Mouse (Mus musculus): Measurements from ENCODE around the gene Mgat5.

The Mgat5 gene

DNA sequence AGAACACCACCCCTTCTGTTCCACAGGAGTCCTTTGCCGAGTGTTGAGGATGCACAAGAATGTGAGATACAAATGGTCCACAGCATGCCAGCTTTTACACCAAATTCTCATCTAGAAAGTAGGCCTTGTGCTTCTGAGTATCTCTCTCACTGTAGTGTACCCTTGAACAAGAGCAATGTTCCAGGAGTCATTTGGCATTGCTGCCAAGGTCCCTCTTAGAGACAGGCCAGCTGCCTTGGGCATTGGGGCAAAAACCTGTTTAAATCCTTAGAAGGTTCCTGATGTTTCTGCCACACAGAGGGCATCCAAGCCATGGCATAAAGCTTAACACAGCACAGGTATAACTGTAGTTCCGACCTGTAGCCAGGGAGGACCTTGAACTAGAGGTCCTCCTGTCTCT lies 189.9 kb downstream of the Mgat5 start:
- DNase-seq (ENCODE audit: low read depth): no peak

GRCm38 (mm10) chr1:127395724-127396123 lies 190.9 kb downstream of the Mgat5 start:
- DNase-seq (ENCODE audit: low read depth): no peak

- no peak for DNase-seq (ENCODE audit: low read depth)
Measured at GRCm38 (mm10) chr1:127396569-127397349, 191.9 kb downstream of the Mgat5 start.

DNA sequence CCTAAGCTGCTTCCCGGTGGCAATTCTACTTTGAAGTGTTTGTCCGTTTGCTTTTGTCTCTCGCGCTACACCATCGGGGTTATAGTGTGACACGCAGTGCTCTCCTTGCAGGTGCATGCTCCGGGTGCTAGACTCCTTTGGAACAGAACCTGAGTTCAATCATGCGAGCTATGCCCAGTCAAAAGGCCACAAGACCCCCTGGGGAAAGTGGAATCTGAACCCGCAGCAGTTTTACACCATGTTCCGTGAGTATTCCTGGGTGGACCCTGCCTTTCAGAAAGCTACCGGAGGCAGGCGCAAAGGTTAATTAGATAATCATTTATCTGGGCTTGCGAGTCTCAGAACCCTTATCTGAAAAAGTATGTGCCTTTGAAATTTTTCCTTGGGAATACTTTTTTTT lies 192.6 kb downstream of the Mgat5 start:
- DNase-seq (ENCODE audit: low read depth): no peak

DNA sequence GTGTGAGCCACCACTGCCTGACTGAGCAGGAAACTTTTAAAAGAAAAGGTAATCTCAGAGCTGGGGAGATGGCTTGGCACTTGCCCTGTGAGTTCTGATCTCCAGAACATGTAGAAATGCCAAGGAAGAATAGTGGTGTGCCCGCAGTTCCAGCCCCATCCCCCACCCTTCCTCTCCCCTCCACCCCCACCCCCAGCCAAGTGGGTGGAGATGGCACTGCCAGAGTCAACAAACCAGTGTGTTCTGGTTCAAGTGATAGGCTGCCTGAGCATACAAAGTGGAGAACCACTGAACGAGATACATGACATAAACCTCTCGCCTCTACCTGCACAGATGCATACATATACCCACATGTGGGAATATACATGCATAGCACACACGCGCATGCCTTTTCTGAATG lies 193.4 kb downstream of the Mgat5 start:
- DNase-seq (ENCODE audit: low read depth): no peak

DNA sequence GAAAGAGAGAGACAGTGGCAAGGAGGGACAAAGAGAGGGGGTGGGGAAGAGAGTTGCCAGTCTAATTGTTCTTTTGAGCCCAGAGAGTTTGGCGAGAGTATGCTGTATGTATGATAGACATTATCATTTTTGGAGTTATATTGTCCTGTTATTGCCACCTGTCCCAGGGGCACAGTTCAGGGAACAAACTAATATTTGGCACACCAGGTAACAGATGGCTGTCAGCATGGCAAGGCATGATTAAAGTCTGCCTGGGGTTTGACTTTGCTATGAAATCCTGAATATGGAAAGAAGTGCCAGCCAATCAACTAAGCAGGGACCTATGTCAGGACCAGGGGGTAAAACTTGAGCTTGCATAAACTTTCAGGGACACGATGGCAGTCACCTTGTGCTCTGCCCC lies 195.4 kb downstream of the Mgat5 start:
- DNase-seq (ENCODE audit: low read depth): no peak

DNA sequence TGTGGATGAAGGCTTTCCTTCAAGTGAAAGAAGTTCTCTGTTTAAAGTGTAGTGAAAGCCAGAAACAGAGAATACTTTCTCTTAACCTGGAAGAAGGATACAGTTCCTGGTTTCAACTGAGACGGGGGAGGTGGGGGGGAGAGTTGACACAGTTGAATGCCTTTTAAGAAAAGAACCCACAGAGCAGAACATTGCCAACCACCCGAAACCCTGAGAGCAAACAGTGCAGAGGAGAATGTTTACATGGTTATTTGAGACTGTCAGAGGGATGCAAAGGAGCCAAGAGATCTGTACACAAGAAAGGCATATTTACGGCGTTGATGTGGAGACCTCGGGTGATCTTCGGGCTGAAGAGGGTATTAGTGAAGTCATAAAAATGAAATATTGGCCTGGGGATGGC lies 195.9 kb downstream of the Mgat5 start:
- DNase-seq (ENCODE audit: low read depth): no peak

- no peak for DNase-seq (ENCODE audit: low read depth)
Measured at GRCm38 (mm10) chr1:127404655-127405054, 199.8 kb downstream of the Mgat5 start.

DNA sequence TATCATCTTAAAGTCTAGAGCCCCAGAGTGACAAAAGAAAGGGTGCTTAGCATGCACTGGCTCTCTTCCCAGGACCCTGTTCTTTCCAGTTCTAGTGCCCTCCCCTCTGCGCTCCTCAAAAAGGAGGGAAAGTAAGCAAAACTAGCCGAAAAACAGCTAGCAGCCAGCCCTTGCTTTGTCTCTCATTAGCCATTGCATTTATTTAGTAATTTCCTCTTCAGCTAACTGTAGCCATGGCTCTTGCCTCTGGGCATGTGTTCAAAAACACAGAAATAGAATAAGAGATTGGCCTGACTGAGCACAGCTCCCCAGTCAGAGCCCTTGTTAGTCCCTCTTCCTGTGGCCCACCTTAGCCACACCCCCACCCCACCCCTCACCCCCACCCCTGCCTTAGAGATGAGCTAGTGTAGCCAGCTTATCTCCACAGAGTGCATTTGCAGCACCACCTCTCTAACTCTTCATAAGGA lies 204.2 kb downstream of the Mgat5 start:
- no peak for DNase-seq (ENCODE audit: low read depth)

GRCm38 (mm10) chr1:127409512-127409911 lies 204.7 kb downstream of the Mgat5 start:
- DNase-seq (ENCODE audit: low read depth): peak; percentile 58

- no peak for DNase-seq (ENCODE audit: low read depth)
Measured at GRCm38 (mm10) chr1:127414500-127414899, 209.7 kb downstream of the Mgat5 start.

DNA sequence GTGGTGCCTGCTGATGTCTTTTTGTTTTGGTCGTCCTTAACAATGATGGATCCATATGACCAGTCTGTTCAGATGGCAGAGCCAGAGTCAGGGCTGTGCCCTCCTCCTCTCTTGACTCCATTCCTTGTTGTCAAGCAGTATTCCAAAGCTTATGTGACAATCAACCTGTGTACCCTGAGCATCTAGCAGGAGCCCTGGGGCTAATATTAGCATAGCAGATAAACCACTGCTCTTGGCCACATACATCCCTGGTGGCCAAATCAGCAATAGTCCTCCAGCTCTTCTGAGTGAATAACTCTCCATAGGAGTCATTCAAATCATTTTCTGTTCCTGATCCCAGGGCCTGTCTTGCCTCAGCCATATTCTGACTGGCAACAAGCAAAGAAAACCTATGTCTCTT lies 211.1 kb downstream of the Mgat5 start:
- DNase-seq (ENCODE audit: low read depth): no peak

- no peak for DNase-seq (ENCODE audit: low read depth)
Measured at GRCm38 (mm10) chr1:127416971-127417370, 212.2 kb downstream of the Mgat5 start.

DNA sequence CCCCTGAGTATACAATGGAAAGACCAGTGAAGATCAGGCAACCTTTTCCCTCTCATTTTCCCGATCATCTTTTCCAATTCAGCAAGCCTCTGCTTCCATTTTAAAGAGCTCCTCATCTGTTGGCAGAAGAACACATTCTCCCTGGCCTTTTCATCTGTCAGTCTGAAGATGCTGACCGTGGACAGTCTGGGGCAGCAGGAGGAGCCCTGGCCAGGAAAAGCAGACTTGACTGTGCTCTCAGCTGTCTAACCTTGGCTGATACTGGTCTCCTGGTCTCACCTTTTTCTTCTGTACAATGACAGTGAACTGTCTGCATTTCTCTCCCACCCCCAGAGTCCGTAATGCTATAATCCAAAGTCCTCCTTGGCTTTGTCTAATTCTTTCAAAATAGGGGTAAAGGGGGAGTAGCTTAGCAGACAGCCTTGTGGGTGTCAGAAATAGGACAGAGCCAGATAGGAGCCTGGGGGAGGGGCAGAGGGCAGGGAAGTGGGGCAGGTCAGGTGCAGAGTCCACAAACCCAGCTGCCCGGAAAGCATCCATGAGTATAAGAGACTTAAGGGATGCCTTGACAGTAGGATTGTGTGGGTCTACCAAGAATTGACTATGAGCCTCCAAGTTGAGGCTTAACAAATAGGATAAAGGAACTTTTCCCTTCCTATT lies 214.2 kb downstream of the Mgat5 start:
- no peak for DNase-seq (ENCODE audit: low read depth)

GRCm38 (mm10) chr1:127419581-127419980 lies 214.8 kb downstream of the Mgat5 start:
- no peak for DNase-seq (ENCODE audit: low read depth)

DNA sequence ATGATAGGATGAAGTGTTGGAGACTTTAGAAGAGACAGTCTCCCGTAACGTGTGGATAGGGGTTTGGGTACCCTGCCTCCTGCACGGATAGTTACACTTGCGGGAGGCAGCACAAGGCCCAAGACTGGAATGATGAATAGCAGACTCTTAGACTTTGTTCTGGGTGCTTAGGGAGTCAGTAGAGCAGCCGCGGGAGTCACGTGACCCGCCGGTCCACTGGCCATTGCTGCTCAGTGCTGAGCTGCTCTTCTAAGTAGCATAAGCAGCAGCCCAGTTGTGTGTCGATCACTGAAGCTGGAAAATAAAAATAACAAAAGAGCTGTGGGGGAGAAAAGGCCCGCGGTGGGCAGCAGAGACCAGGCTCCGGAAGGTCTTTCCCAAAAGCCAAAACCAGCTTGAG lies 215.6 kb downstream of the Mgat5 start:
- DNase-seq (ENCODE audit: low read depth): no peak

GRCm38 (mm10) chr1:127420795-127421194 lies 216.0 kb downstream of the Mgat5 start:
- DNase-seq (ENCODE audit: low read depth): no peak

DNA sequence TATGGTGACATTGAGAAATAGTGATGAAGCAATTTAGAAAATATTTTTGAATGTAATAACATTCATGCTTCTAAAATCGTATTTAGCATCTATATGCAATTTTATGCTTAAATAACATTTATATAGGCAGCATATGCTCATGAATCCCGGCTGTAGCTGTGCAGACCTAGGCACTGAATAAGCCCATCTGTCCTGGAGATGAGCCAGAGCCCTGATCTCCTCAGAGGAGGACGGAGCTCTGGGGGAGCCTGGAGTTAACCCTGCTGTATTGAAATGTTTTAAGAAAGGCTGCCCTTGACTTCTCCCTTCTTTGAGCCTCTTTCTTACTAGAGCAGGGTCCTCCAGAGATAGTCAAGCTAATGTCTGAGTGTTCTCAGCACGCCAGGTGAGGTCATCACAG lies 217.8 kb downstream of the Mgat5 start:
- DNase-seq (ENCODE audit: low read depth): no peak

DNA sequence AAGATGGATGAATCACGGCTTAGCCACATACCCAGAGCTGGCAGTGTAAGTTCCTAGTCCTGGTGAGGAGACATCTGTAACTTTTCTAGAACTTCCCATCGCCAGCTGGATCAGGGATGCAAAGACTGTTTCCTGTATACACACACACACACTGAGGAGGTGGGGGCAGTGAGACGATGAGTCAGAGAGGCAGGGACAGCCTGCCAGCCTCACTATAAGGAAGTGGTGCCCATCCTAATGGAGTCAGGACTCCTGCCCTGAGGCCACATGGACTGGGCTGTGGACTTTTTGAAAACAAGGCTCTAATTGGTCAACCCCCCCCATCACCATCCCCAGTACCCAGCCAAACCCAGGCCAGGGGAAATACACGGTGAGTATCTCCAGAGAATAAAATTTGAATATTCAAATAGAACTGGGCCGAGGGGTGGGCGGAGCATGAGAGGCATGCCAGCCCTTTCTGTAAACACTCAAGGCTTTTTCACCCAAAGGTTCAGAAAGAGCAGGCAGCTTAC lies 220.3 kb downstream of the Mgat5 start:
- no peak for DNase-seq (ENCODE audit: low read depth)

GRCm38 (mm10) chr1:127430290-127430689 lies 225.5 kb downstream of the Mgat5 start:
- no peak for DNase-seq (ENCODE audit: low read depth)

DNA sequence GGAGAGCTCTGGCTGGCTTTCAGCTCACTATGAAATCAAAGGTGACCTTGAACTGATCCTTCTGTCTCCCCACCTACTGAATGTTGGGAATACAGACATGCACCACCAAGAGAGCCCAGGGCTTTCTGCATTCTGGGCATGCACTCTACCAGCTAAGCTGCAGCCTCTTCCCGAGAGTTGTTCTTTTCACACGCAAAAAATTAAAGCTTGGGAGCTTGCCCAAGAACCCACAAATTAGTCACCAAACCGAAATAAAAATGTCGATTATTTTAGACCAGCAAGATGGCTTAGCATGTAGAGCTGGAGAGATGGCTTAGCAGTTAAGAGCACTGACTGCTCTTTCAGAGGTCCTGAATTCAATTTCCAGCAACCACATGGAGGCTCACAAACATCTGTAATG lies 230.0 kb downstream of the Mgat5 start:
- DNase-seq (ENCODE audit: low read depth): no peak

DNA sequence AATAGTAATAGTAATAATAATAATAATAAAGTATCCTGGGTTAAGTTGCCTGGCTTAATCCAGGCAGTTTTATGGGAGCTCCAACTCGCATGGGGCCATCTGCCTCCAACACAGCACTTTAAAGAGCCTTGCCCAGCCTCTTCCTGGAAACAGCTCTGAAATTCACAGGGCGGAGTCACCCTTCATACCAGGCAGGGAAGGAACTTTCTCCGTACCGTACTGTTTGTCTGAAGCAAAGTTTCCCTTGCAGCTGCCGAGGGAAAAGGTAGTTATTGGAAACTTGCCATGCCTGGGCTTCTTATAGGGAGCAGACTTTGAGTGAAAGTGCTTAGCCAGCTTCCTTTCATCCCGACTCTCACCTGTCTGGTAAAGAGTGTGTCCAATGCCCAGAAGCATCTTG lies 232.3 kb downstream of the Mgat5 start:
- no peak for DNase-seq (ENCODE audit: low read depth)

GRCm38 (mm10) chr1:127439452-127439891 lies 234.7 kb downstream of the Mgat5 start:
- DNase-seq (ENCODE audit: low read depth): no peak

Measured in naive thymus-derived CD4-positive, alpha-beta T cell, adult 2 months (primary cell).